Mouse (Mus musculus) forebrain, embryonic 14.5 days (tissue): ENCODE data around the gene Ccng2. TPM values are rescaled to one million over a fixed set of nuclear protein-coding genes. Genes with fewer than 3 reads are reported as not detected.

ENCODE experiments used
- ATAC-seq: fragments of 200-750 bp; cut with Nextera tagmentation; 2 replicates; pipeline ENCODE4 v1.8.0; 2017; ENCODE audit warnings: mild to moderate bottlenecking, moderate library complexity
- DNase-seq: peaks from one replicate; pipeline ENCODE4 v3.0.0-alpha.2; 2015; ENCODE audit warnings: low spot score
- H3K27ac ChIP-seq: fragments of 300-500 bp; sonication (generic); 2 replicates; pipeline ENCODE4 v1.5.1; 2014; ENCODE audit warnings: low read depth, mild to moderate bottlenecking, control low read depth, low read length, moderate library complexity
- H3K27me3 ChIP-seq: fragments of 300-500 bp; sonication (generic); replicated peaks from 2 replicates; pipeline ENCODE4 v1.6.1; 2014; ENCODE audit warnings: low read length, control low read depth, mixed read lengths; ENCODE audit not compliant: control insufficient read depth, insufficient read depth
- H3K36me3 ChIP-seq: fragments of 300-500 bp; sonication (generic); 2 replicates; pipeline ENCODE4 v1.6.1; 2014; ENCODE audit warnings: low read length, control low read depth; ENCODE audit not compliant: control insufficient read depth, insufficient read depth
- H3K4me1 ChIP-seq: fragments of 300-500 bp; sonication (generic); 2 replicates; pipeline ENCODE4 v1.6.1; 2014; ENCODE audit warnings: antibody characterized with exemption, low read length, control low read depth; ENCODE audit not compliant: control insufficient read depth, insufficient read depth
- H3K4me2 ChIP-seq: fragments of 300-500 bp; sonication (generic); 2 replicates; pipeline ENCODE4 v1.6.1; 2014; ENCODE audit warnings: mild to moderate bottlenecking, control low read depth, low read length
- H3K4me3 ChIP-seq: fragments of 300-500 bp; sonication (generic); 2 replicates; pipeline ENCODE4 v1.5.1; 2014; ENCODE audit warnings: low read depth, low read length, control low read depth
- H3K9ac ChIP-seq: fragments of 300-500 bp; sonication (generic); 2 replicates; pipeline ENCODE4 v1.6.1; 2014; ENCODE audit warnings: mild to moderate bottlenecking, low read length, control low read depth, moderate library complexity
- H3K9me3 ChIP-seq: fragments of 300-500 bp; sonication (generic); replicated peaks from 2 replicates; pipeline ENCODE4 v1.6.1; 2016; ENCODE audit warnings: low read length, control low read depth, mixed read lengths; ENCODE audit not compliant: control insufficient read depth
- WGBS: fragments of 180-500 bp; shearing (Covaris S2); extraction: QIAGEN DNeasy Blood & Tissue Kit; methylation state at CpG from one replicate; pipeline ENCODE4 v1.1.7; 2014; 5-methylcytosine and 5-hydroxymethylcytosine counted together
- polyA plus RNA-seq: library from polyadenylated mRNA; unstranded; fragments of >200 nt; fragmentation: Nextera tagmentation; extraction: Ambion mirVana; gene quantifications from 2 replicates; pipeline ENCODE4 v1.2.1, GENCODE M21; 2014

The Ccng2 gene
- polyA plus RNA-seq, 1 experiment from 2014 or later: 140 TPM

DNA sequence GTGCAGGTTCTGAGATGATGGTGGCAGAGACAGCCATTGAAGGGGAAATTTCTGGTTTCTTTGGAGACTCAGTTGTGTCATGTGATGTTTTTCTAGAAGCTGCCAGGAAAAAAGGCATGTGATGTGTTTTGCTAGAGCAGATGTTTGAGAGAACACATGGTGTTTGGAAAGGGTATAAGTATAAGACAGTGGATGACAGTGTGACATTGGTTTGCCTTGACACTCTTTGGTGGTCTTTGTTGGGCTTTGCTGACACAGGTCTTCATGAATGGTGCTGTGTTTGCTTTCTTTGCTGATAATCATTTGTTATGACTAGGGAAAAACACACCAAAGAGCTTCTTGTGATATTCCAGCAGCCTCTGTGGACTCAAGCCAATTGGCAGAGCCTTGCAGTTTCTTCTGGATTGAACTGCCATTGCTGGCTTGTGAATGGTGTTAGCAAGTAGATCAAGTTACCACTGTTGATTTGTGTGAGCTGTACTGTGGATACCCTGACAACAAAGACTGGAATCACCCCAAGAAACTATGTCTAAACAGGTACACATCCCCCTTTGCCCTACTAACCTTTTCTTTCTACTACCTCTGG is 10.1 kb upstream of the Ccng2 start:
- Histone ChIP-seq H3K4me3 (no peak overlapping the region), H3K36me3 (no peaks in the 10 kb centered on the region), H3K27me3 (no peaks in the 10 kb centered on the region), H3K4me2 (no peak overlapping the region), H3K27ac (no peak overlapping the region), H3K9me3 (no peaks in the 10 kb centered on the region; the same call in 1 of the 2 replicates), H3K4me1 (no peaks in the 10 kb centered on the region), H3K9ac (no peak overlapping the region)
- peak; percentile 46 for DNase-seq
- no peak for ATAC-seq

DNA sequence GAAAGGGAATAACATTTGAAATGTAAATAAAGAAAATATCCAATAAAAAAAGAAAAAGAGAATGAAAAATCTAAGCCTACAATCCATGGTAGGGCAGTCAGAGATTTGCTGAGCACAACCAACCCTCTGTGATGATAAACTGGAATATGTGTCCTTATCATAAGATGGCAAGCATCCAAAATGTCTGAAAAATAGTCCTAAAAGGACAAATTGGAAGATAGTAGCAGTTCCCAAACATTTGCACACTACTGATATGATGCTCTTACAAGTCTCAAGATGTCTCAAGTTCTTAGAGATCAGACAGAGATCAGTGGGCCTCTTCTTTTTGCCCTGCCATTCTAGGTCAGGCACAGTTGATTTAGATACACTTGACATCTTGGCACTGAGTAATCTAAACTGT is 7.7 kb upstream of the Ccng2 start:
- H3K4me2 ChIP-seq: no peak overlapping the region
- H3K4me3 ChIP-seq: no peak overlapping the region
- H3K9ac ChIP-seq: no peak overlapping the region
- no peaks in the 10 kb centered on the region for H3K4me1 ChIP-seq
- no peaks in the 10 kb centered on the region for H3K36me3 ChIP-seq
- no peaks in the 10 kb centered on the region for H3K27me3 ChIP-seq
- DNase-seq (no peak), ATAC-seq (no peak)
- H3K9me3 ChIP-seq: no peaks in the 10 kb centered on the region; the same call in 1 of the 2 replicates
- H3K27ac ChIP-seq: no peak overlapping the region

DNA sequence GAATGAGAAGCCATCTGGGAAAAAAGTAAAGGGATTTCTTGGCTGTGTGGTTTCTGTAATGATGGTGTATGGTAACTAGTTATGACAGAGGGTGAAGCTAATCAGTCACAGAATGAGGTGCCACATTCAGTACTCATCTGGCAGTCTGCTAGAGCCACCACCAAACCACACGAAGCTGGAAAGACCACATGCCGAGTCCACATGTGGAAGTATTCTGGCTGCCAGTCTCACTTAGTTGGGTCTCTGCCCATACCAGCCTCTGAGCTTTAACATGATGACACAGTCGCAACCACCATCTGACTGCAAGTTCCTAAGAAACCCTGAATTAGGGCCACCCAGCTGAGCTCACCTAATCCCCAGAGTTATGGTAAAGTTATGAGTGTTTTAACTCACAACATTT is 6.1 kb upstream of the Ccng2 start:
- no peak overlapping the region for H3K27ac ChIP-seq
- no peak overlapping the region for H3K4me3 ChIP-seq
- H3K36me3 ChIP-seq: no peaks in the 10 kb centered on the region
- no peak overlapping the region for H3K9ac ChIP-seq
- H3K27me3 ChIP-seq: no peaks in the 10 kb centered on the region
- DNase-seq (no peak), ATAC-seq (no peak)
- H3K4me1 ChIP-seq: no peaks in the 10 kb centered on the region
- H3K9me3 ChIP-seq: no peaks in the 10 kb centered on the region
- 74% methylated on average over 3 of the region's 3 CpGs for WGBS
- H3K4me2 ChIP-seq: no peak overlapping the region

DNA sequence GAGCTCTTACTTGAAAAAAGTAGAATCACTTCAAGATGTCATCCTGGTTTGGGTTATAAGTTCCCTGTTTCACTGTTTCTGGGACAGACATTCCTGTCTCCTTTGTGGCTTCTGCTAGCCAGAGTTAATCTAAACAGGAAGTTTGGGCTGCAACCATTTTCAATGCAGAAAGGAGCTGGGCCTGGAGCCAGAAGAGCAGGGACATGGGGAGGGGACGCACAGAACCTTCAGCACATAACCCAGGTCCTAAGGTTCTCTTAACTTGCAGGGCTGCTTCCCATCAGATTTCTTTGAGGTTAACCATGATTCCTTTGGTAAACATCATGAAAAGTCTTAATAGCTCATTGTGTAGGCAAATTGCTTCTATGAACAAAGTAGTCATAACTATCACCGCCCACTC is 4.3 kb upstream of the Ccng2 start:
- no peaks in the 10 kb centered on the region for H3K9me3 ChIP-seq
- H3K9ac ChIP-seq: no peak overlapping the region
- 85% methylated on average over 2 of the region's 2 CpGs for WGBS
- no peaks in the 10 kb centered on the region for H3K4me1 ChIP-seq
- no peak overlapping the region for H3K4me3 ChIP-seq
- ATAC-seq (no peak), DNase-seq (no peak)
- H3K27ac ChIP-seq: no peak overlapping the region
- H3K4me2 ChIP-seq: no peak overlapping the region
- H3K27me3 ChIP-seq: no peaks in the 10 kb centered on the region
- H3K36me3 ChIP-seq: no peaks in the 10 kb centered on the region

DNA sequence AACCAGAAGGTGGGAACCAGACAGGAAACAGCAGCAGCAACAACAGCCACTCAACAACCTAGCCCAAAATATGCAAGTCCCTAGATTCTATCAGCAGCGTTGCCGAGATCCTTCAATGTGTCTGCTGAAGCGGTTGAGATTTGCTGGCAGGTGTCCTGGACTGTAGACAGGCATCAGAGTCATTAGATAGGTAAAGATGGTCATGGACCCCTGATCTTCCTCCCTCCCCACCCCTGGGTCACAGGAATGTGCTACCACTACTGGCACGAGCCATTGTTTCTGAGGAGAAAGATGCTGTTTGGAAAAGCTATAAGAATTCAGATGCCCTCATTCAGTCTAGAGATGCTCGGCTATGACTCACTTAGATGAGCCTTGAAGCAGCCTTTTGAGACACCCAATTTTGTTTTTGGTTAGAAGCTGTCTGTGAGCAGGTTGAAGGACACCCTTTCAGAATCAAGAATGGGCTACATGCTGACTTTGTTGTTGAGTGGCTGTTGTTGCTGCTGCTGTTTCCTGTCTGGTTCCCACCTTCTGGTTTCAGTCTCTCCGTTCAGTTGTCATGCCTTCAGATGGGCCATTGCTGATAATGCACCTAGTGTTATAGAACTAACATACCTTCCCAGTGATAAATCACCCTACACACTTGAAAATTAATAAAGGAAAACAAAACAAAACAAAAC is 3.5 kb upstream of the Ccng2 start:
- no peak for ATAC-seq
- 82% methylated on average over 6 of the region's 6 CpGs for WGBS

DNA sequence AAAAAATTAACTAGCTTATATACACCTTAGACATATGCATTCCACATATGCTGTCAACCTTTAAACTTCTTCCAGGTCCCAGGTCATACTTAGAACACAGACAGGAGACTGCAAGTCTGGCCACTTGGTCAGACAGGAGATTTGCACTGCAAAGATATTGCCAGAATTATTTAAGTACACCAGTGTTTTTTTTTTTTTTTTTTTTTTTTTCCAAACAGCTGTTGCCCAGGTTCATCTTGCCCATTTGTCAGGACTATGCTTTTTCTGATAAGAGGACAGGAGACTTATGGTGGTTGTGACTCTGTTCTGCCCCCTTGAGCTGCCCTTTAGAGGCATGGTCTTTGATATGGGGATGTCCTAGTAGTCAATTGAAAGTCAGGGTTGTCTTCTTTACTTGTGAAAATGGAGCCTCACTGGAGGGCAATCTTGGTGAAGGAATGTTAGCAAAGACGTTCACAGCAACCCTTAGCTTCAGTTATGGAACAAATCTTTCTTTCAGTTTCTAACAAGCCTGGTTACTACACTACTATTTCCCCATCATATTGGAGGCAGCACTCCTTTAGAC is 2.8 kb upstream of the Ccng2 start:
- no peak for DNase-seq
- no peak for ATAC-seq
- H3K4me2 ChIP-seq: no peak overlapping the region
- no peaks in the 10 kb centered on the region for H3K36me3 ChIP-seq
- no peaks in the 10 kb centered on the region for H3K27me3 ChIP-seq
- no peak overlapping the region for H3K4me3 ChIP-seq
- no peaks in the 10 kb centered on the region for H3K9me3 ChIP-seq
- WGBS: 85% methylated on average over 1 of the region's 1 CpGs
- no peak overlapping the region for H3K9ac ChIP-seq
- H3K4me1 ChIP-seq: no peaks in the 10 kb centered on the region
- no peak overlapping the region for H3K27ac ChIP-seq

More for the DNA sequence above, 3.5 kb upstream of the Ccng2 start:
- Histone ChIP-seq H3K9ac (no peak overlapping the region), H3K9me3 (no peaks in the 10 kb centered on the region), H3K36me3 (no peaks in the 10 kb centered on the region), H3K4me2 (no peak overlapping the region), H3K4me1 (no peaks in the 10 kb centered on the region), H3K27ac (no peak overlapping the region), H3K27me3 (no peaks in the 10 kb centered on the region), H3K4me3 (no peak overlapping the region)
- DNase-seq: no peak

DNA sequence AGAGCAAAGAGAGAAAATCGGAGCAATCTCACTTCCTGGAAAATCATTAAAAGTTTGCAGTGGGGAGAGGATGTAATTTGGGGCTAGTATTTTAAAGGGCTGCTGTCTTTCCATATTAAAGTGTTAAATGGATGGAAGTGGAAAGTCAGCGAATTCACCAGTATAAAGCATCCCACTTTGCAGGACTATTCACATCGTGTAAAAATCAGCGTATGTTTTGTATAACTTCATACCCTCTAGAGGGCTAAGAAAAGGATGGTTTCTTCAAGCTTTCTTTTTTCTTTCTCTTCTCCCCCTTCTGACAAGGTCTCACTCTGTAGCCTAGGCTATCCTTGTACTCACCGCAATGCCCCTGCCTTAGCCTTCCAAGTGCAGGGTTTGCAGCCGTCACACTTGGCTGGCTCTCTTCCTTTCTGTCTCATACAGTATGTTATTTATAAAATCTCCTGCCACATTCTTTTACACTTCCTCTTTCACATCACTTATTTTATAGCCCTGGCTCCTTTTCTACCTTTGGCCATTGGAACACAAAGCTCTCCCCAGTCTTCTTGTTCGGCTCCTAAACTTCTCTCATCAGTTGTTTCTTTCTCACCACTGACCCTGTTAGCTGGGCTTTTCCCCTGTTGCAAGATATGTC is 1.8 kb upstream of the Ccng2 start:
- WGBS: 86% methylated on average over 7 of the region's 7 CpGs
- H3K36me3 ChIP-seq: peaks cover 7% of the 10 kb centered on the region; the same call in 1 of the 2 replicates

DNA sequence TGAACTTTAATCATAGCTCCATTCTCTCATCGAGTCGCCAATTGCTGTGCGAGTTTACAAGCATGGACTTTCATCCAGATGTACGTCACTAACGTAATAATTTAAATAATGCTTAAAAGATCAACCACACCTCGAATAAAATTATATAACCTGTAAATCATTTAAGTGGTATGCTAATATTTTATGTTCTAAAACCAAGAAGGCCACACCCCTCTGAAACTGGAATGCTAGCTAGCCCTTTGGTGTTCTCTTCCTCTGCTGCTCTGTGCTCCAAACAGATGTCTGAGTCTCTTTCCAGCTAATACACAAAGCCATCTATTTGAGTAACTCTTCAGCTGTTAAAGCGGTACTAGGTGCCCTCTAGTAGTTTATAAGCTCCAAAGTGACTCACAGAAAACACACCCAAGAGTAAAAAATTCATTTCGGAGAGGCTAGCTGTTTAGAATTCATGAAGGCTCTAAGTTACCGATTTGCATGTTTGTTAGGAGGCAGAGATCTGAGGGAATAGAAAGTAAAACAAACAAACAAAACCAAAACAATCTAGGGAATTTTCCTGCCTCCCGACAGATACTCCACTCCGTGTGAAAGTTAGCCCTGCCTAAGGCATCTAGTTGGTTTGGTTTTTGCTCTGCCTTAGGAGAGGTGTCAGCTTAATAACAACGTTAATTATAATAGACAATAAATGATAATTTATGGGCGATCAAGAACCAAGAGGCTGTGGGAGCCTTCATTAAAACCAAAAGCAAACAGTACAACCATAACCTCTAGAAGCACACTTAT is 1.1 kb upstream of the Ccng2 start:
- peaks cover 13% of the 10 kb centered on the region for H3K36me3 ChIP-seq
- peak overlapping the region; percentile 97 for H3K4me3 ChIP-seq
- H3K9ac ChIP-seq: peak overlapping the region; percentile 54
- no peaks in the 10 kb centered on the region for H3K27me3 ChIP-seq
- H3K4me1 ChIP-seq: peaks cover 8% of the 10 kb centered on the region; the same call in 1 of the 2 replicates
- no peak overlapping the region for H3K27ac ChIP-seq
- no peaks in the 10 kb centered on the region for H3K9me3 ChIP-seq
- peak overlapping the region; percentile 58 for H3K4me2 ChIP-seq
- ATAC-seq (no peak), DNase-seq (no peak)
- 79% methylated on average over 13 of the region's 13 CpGs for WGBS

More for the DNA sequence above, 1.8 kb upstream of the Ccng2 start:
- no peak for ATAC-seq
- no peak overlapping the region for H3K4me2 ChIP-seq
- DNase-seq: no peak
- H3K27ac ChIP-seq: no peak overlapping the region
- no peaks in the 10 kb centered on the region for H3K27me3 ChIP-seq
- peaks cover 8% of the 10 kb centered on the region; the same call in 1 of the 2 replicates for H3K4me1 ChIP-seq
- H3K9ac ChIP-seq: no peak overlapping the region
- H3K4me3 ChIP-seq: no peak overlapping the region
- no peaks in the 10 kb centered on the region for H3K9me3 ChIP-seq
